Mouse (Mus musculus): ENCODE measurements around the gene Entpd7. TPM values are rescaled to one million over a fixed set of nuclear protein-coding genes. Genes with fewer than 3 reads are reported as not detected.

Entpd7 gene
- polyA plus RNA-seq, 2 experiments: 9.3 to 13.2 TPM

DNA sequence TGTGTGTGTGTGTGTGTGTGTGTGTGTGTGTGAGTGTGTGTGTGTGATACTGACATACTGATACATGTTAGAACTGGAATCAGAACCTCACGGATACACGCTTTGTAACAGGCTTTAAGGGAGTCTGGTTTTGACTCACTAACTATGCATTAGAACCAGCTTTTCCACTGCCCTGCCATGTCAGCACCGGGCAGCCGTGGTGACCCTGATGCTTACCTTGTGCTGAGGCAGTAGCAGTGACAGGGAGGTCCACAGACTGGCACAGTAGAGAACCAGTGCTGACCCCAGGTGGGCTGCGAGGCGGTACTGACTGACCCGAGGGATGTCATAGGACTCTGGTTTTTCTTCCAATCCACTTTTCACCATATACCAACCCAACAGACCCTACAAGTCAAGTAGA, 53.9 kb downstream of the Entpd7 start:
- no peaks in the 10 kb centered on the region for H3K9me3 ChIP-seq (ENCODE audit: control insufficient read depth, low read length)
- H3K27ac ChIP-seq (replicated peaks; ENCODE audit: low read depth, low read length): no peak overlapping the region
- H3K4me3 ChIP-seq (replicated peaks; ENCODE audit: low read length): no peak overlapping the region
- no peak overlapping the region for H3K9ac ChIP-seq (ENCODE audit: low read depth, low read length, severe bottlenecking)
- H3K27me3 ChIP-seq (ENCODE audit: control insufficient read depth, insufficient read depth, low read length): no peaks in the 10 kb centered on the region
- peaks cover 87% of the 10 kb centered on the region for H3K36me3 ChIP-seq (ENCODE audit: control insufficient read depth, insufficient read depth, low read length)
- no peak for TF ChIP-seq POLR2A (IDR thresholded peaks at IDR 0.05; ENCODE audit: borderline replicate concordance, extremely low read depth, insufficient read depth, insufficient read length)
- H3K4me1 ChIP-seq (ENCODE audit: control insufficient read depth, insufficient read depth, low read length): no peaks in the 10 kb centered on the region
- ATAC-seq (ENCODE audit: low FRiP score, low read depth): no peak
- H3K4me2 ChIP-seq (replicated peaks; ENCODE audit: low read depth, low read length, severe bottlenecking): no peak overlapping the region
- 92% methylated on average over 7 of the region's 7 CpGs for WGBS
- DNase-seq (ENCODE audit: low spot score): no peak

DNA sequence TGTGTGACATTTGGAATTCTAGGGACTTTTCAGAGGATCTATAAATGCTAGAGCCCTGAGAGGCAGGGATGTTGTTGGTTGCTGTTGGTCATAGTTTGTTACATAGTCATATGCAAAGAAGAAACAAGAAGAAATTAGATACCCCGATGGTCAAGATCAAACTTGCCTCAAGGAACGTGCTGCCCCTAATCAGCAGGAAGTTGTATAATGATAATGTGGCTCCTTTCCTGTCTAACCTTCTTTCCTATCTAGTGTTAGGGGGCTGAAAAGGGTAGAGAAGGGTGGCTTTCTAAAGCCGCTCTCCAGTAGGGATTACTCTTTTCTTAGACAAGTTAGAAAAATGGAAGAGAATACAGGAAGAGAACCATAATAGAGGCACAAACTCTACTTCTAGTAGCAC, 56.3 kb downstream of the Entpd7 start:
- TF ChIP-seq POLR2A (IDR thresholded peaks at IDR 0.05; ENCODE audit: borderline replicate concordance, extremely low read depth, insufficient read depth, insufficient read length): no peak
- Histone ChIP-seq H3K4me2 (replicated peaks; ENCODE audit: low read depth, low read length, severe bottlenecking) (no peak overlapping the region), H3K4me3 (replicated peaks; ENCODE audit: low read length) (no peak overlapping the region), H3K4me1 (ENCODE audit: control insufficient read depth, insufficient read depth, low read length) (no peaks in the 10 kb centered on the region), H3K27me3 (ENCODE audit: control insufficient read depth, insufficient read depth, low read length) (no peaks in the 10 kb centered on the region), H3K27ac (replicated peaks; ENCODE audit: low read depth, low read length) (no peak overlapping the region), H3K36me3 (ENCODE audit: control insufficient read depth, insufficient read depth, low read length) (peaks cover 83% of the 10 kb centered on the region), H3K9ac (ENCODE audit: low read depth, low read length, severe bottlenecking) (no peak overlapping the region), H3K9me3 (ENCODE audit: control insufficient read depth, low read length) (no peaks in the 10 kb centered on the region)
- ATAC-seq (ENCODE audit: low FRiP score, low read depth) (no peak), DNase-seq (ENCODE audit: low spot score) (no peak)
- 91% methylated on average over 3 of the region's 3 CpGs for WGBS

DNA sequence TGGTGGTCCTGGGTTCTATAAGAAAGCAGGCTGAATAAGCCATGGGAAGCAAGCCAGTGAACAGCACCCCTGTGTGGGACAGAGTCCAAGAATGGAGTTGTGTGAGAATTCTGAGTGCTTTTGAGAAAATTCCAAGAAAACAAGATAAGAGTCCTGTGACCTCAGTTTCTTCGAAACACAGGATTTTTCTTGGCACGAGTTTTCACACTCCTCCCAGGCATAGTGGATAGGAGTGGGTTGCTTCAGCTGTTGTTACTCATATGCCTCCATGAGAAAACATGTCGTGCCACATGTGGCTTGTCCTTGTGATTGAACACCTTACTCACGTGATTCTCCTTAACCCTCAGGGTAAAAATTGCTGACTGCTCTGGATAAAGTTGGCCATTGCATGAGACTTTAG, 58.4 kb downstream of the Entpd7 start:
- no peak overlapping the region for H3K9ac ChIP-seq (ENCODE audit: low read depth, low read length, severe bottlenecking)
- no peak overlapping the region for H3K4me3 ChIP-seq (replicated peaks; ENCODE audit: low read length)
- H3K9me3 ChIP-seq (ENCODE audit: control insufficient read depth, low read length): no peaks in the 10 kb centered on the region
- DNase-seq (ENCODE audit: low spot score) (no peak), ATAC-seq (ENCODE audit: low FRiP score, low read depth) (no peak)
- peaks cover 70% of the 10 kb centered on the region for H3K36me3 ChIP-seq (ENCODE audit: control insufficient read depth, insufficient read depth, low read length)
- no peak for TF ChIP-seq POLR2A (IDR thresholded peaks at IDR 0.05; ENCODE audit: borderline replicate concordance, extremely low read depth, insufficient read depth, insufficient read length)
- H3K4me1 ChIP-seq (ENCODE audit: control insufficient read depth, insufficient read depth, low read length): 0 out of 2 replicates have a peak, but pooled peaks cover 3% of the 10 kb centered on the region
- 94% methylated on average over 4 of the region's 4 CpGs for WGBS
- H3K4me2 ChIP-seq (replicated peaks; ENCODE audit: low read depth, low read length, severe bottlenecking): no peak overlapping the region
- H3K27ac ChIP-seq (replicated peaks; ENCODE audit: low read depth, low read length): no peak overlapping the region
- no peaks in the 10 kb centered on the region for H3K27me3 ChIP-seq (ENCODE audit: control insufficient read depth, insufficient read depth, low read length)

DNA sequence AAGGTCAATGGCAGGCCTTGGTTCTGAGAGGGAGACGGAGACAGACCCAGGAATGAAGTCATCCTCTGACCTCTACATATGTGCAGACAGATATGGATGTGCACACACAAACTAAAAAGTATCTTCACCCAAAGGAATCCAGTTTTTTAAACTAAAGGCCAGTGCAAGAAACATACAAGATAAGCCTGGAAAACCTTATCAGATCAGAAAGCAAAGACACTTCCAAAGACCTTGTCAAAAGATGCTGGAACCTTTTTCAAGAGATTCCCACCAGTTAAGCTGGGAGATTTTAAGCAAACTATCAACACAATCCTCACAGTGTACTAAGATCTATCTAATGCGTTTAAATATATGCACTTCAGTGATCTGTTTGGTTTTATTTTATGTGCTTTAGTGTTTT, 60.5 kb downstream of the Entpd7 start:
- 97% methylated on average over 2 of the region's 2 CpGs for WGBS
- no peak overlapping the region for H3K9ac ChIP-seq (ENCODE audit: low read depth, low read length, severe bottlenecking)
- H3K36me3 ChIP-seq (ENCODE audit: control insufficient read depth, insufficient read depth, low read length): peaks cover 51% of the 10 kb centered on the region

DNA sequence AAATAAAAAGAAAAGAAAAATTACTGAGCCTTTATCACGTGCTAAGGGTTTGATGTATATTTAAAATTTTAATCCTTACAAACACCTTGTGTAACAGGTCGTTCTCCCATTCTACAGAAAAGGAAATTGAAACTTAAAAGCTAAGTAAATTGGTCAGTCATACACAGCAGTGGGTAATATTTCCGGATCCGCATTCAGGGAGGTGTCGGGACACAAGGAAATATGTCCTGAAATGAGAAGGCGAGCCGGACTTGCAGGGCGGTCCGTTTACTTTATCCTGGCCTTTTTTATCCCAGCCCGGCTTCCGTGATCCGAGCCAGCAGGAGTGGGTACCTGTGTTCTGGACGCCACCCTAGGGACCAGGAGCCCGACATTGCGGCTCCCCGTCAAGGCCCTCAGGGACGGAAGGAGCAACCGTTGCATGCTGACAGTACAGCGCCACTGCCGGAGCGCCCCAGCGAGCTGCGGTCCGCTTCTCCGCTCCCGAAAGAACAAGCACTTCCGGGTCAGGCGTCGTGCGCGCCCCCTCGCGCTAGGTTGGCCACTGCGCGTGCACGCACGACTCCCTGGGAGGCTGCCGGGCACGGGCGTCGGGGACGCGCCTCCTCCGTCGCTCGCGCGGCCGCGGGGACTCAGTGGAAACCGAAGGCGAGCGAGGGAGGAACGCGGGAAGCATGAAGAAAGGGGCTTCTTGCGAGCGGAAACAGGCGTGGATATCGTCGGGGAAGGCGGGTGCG, 63.2 kb downstream of the Entpd7 start, which contains the start of the genes Cutc and Cox15:
Gene Cutc (plus strand): TSS at position 508 of the 737 bp plus-strand sequence.
Gene Cox15 (minus strand): TSS at position 512 of the 737 bp plus-strand sequence.
- peaks cover 24% of the 10 kb centered on the region for H3K36me3 ChIP-seq (ENCODE audit: control insufficient read depth, insufficient read depth, low read length)
- peak within 1 kb of the TSS; percentile 55 for H3K4me2 ChIP-seq (replicated peaks; ENCODE audit: low read depth, low read length, severe bottlenecking)
- peak within 1 kb of the TSS; percentile 94 for H3K27ac ChIP-seq (replicated peaks; ENCODE audit: low read depth, low read length)
- H3K9ac ChIP-seq (ENCODE audit: low read depth, low read length, severe bottlenecking): peak within 1 kb of the TSS; percentile 79
- DNase-seq (ENCODE audit: low spot score) (peak; percentile 99), ATAC-seq (ENCODE audit: low FRiP score, low read depth) (peak; percentile 89)
- H3K9me3 ChIP-seq (ENCODE audit: control insufficient read depth, low read length): no peaks in the 10 kb centered on the region
- peak; percentile 95 for TF ChIP-seq POLR2A (IDR thresholded peaks at IDR 0.05; ENCODE audit: borderline replicate concordance, extremely low read depth, insufficient read depth, insufficient read length)
- H3K27me3 ChIP-seq (ENCODE audit: control insufficient read depth, insufficient read depth, low read length): no peaks in the 10 kb centered on the region
- peak within 1 kb of the TSS; percentile 73 for H3K4me3 ChIP-seq (replicated peaks; ENCODE audit: low read length)
- 0 out of 2 replicates have a peak, but pooled peaks cover 3% of the 10 kb centered on the region for H3K4me1 ChIP-seq (ENCODE audit: control insufficient read depth, insufficient read depth, low read length)
- whole genome bisulfite sequencing: under 1% methylated on average over 54 of the region's 62 CpGs

More for the DNA sequence above, 60.5 kb downstream of the Entpd7 start:
- no peaks in the 10 kb centered on the region for H3K27me3 ChIP-seq (ENCODE audit: control insufficient read depth, insufficient read depth, low read length)
- no peak overlapping the region for H3K4me2 ChIP-seq (replicated peaks; ENCODE audit: low read depth, low read length, severe bottlenecking)
- 0 out of 2 replicates have a peak, but pooled peaks cover 3% of the 10 kb centered on the region for H3K4me1 ChIP-seq (ENCODE audit: control insufficient read depth, insufficient read depth, low read length)
- H3K27ac ChIP-seq (replicated peaks; ENCODE audit: low read depth, low read length): no peak overlapping the region
- DNase-seq (ENCODE audit: low spot score) (no peak), ATAC-seq (ENCODE audit: low FRiP score, low read depth) (no peak)
- TF ChIP-seq POLR2A (IDR thresholded peaks at IDR 0.05; ENCODE audit: borderline replicate concordance, extremely low read depth, insufficient read depth, insufficient read length): no peak
- H3K4me3 ChIP-seq (replicated peaks; ENCODE audit: low read length): no peak overlapping the region
- H3K9me3 ChIP-seq (ENCODE audit: control insufficient read depth, low read length): no peaks in the 10 kb centered on the region

Data from limb, embryonic 14.5 days (tissue).